Mouse (Mus musculus) brain, adult 10 weeks (tissue): ENCODE data around the gene Thsd7a. TPM values are rescaled to one million over a fixed set of nuclear protein-coding genes. Genes with fewer than 3 reads are reported as not detected.

Experiments used
- polyA plus RNA-seq: library from polyadenylated mRNA; stranded (reverse); fragments of 350-450 nt; fragmentation: Illumina TruSeq; extraction: RNeasy Lipid Tissue Mini Kit (QIAGEN cat#74804); gene quantifications from one replicate; pipeline ENCODE4 v1.2.3, GENCODE M21; 2015; ENCODE audit warnings: low read depth, low replicate concordance

The Thsd7a gene
- polyA plus RNA-seq = 15.5 TPM

GRCm38 (mm10) chr6:12748787-12749530 is at the start of gene Thsd7a:
Gene Thsd7a (minus strand): TSS chr6:12749410.

